Mouse (Mus musculus) hindbrain, embryonic 16.5 days (tissue): ENCODE results near the gene Dock9. TPM values are rescaled to one million over a fixed set of nuclear protein-coding genes. Genes with fewer than 3 reads are reported as not detected.
A peak's percentile ranks its signal among the peaks of the same experiment; 100 is the strongest.

ENCODE experiments used
- ATAC-seq: fragments of 200-750 bp; cut with Nextera tagmentation; 2 replicates; pipeline ENCODE4 v1.8.0; 2017; ENCODE audit warnings: moderate TSS enrichment, moderate library complexity
- H3K27ac ChIP-seq: fragments of 300-500 bp; sonication (generic); 2 replicates; pipeline ENCODE4 v1.5.1; 2014; ENCODE audit warnings: low read depth, mild to moderate bottlenecking, control low read depth, low read length, moderate library complexity
- H3K27me3 ChIP-seq: fragments of 300-500 bp; sonication (generic); replicated peaks from 2 replicates; pipeline ENCODE4 v1.6.1; 2014; ENCODE audit warnings: low read length; ENCODE audit not compliant: control insufficient read depth, insufficient read depth
- H3K36me3 ChIP-seq: fragments of 300-500 bp; sonication (generic); 2 replicates; pipeline ENCODE4 v1.6.1; 2014; ENCODE audit warnings: mild to moderate bottlenecking, low read length, moderate library complexity, mixed read lengths; ENCODE audit not compliant: control insufficient read depth, insufficient read depth
- H3K4me1 ChIP-seq: fragments of 300-500 bp; sonication (generic); 2 replicates; pipeline ENCODE4 v1.6.1; 2014; ENCODE audit warnings: low read depth, low read length; ENCODE audit not compliant: control insufficient read depth, insufficient read depth
- H3K4me2 ChIP-seq: fragments of 300-500 bp; sonication (generic); 2 replicates; pipeline ENCODE4 v1.6.1; 2014; ENCODE audit warnings: mild to moderate bottlenecking, low read length, control low read depth, moderate library complexity
- H3K4me3 ChIP-seq: fragments of 300-500 bp; sonication (generic); 2 replicates; pipeline ENCODE4 v1.5.1; 2014; ENCODE audit warnings: mild to moderate bottlenecking, low read length, control low read depth, moderate library complexity
- H3K9ac ChIP-seq: fragments of 300-500 bp; sonication (generic); 2 replicates; pipeline ENCODE4 v1.6.1; 2014; ENCODE audit warnings: low read depth, mild to moderate bottlenecking, control low read depth, low read length, moderate library complexity
- H3K9me3 ChIP-seq: fragments of 300-500 bp; sonication (generic); 2 replicates; pipeline ENCODE4 v1.6.1; 2014; ENCODE audit warnings: mild to moderate bottlenecking, low read length, moderate library complexity; ENCODE audit not compliant: control insufficient read depth
- WGBS: fragments of 180-500 bp; shearing (Covaris S2); extraction: QIAGEN DNeasy Blood & Tissue Kit; methylation state at CpG from one replicate; pipeline ENCODE4 v1.1.7; 2014; 5-methylcytosine and 5-hydroxymethylcytosine counted together
- polyA plus RNA-seq: library from polyadenylated mRNA; unstranded; fragments of >200 nt; fragmentation: Nextera tagmentation; extraction: Ambion mirVana; gene quantifications from 2 replicates; pipeline ENCODE4 v1.2.1, GENCODE M21; 2015

The Dock9 gene
- polyA plus RNA-seq, 1 experiment from 2014 or later: 13.4 TPM

DNA sequence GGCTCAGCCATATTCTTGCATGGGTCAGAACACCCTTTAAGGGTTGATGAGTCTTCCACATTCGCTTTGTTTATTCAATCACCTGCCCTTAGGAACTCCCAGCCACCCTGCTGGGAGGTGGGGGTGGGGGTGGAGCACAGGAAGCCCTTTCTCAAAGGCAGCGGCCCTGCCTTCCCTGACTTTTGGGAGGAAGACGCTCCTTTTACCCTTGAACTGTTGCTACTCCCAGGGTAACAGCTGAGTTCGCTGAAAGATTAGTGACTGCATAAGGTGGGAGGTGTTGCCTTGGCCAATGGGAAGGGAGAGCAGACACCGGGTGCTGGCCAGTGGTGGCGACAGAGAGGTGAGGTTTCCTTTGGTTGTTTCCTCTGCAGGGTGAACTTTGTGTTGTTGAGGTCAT lies 291.3 kb downstream of the Dock9 start:
- Histone ChIP-seq H3K9ac (no peak overlapping the region), H3K4me2 (no peak overlapping the region), H3K4me3 (no peak overlapping the region), H3K4me1 (no peaks in the 10 kb centered on the region), H3K27me3 (peaks cover 22% of the 10 kb centered on the region), H3K9me3 (no peaks in the 10 kb centered on the region), H3K27ac (no peak overlapping the region), H3K36me3 (no peaks in the 10 kb centered on the region)
- 16% methylated on average over 6 of the region's 6 CpGs for WGBS
- ATAC-seq: no peak

DNA sequence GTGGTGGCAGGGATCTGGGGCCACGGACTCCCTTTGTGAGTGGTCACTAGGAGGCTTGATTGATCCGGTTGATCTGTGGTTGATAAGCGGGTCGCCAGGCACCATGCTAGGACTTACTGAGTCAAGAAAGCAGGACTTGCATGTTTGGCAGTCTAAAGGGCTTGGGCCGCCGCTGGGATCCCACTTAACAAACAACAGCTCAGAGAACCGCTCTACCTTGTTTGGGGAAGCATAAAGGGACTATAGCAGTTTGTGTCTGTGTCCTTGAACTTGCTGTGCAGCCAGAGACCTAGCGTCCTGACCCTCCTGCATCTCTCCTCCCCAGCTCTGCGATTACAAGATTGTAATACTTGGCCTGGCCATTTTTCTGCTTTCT lies 292.2 kb downstream of the Dock9 start:
- WGBS: 29% methylated on average over 9 of the region's 9 CpGs
- no peaks in the 10 kb centered on the region for H3K9me3 ChIP-seq
- H3K27me3 ChIP-seq: peaks cover 22% of the 10 kb centered on the region

DNA sequence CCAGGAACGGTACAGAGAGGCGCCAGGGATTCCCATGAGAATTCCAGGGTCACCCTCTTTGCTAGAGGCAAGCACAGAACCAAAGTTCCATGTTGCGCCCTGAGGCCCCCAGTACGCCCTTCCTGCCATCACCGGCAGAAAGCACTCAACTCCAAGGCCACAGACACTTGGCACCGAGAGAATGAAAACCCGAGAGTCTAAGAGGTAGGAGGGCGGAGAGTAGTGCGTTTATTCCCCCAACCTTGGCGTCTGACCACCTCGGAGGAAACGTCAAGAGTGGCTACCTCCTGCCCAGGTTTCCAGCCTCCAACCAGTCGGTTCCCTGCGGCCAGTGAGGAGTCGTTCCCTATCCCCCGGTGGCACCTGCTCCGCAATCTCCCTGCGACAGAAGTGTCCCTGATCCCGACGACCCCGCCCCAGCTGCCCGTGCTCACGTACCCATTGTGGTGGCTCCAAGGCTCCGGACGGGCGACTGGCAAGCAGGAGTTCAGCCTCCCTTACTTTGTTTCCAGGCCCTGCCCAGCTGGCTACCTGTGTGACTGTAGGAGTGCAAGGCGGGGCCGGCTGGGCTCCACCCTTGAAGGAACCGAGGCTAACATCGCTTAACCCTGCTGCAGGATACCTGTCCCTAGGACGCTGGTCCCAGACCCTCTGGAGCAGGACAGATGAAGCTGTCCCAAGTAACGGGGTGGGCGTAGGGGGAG lies 292.7 kb downstream of the Dock9 start, which contains the start of gene Slc15a1:
Gene Slc15a1, minus strand, starts transcription at position 472 of the 704 bp plus-strand sequence.
- Histone ChIP-seq H3K4me2 (peak within 1 kb of the TSS; percentile 23; the same call in 1 of the 2 replicates), H3K27ac (no peak within 1 kb of the TSS), H3K4me3 (peak within 1 kb of the TSS; percentile 8; the same call in 1 of the 2 replicates), H3K36me3 (no peaks in the 10 kb centered on the region), H3K27me3 (peaks cover 22% of the 10 kb centered on the region), H3K4me1 (no peaks in the 10 kb centered on the region), H3K9ac (no peak within 1 kb of the TSS), H3K9me3 (no peaks in the 10 kb centered on the region)
- WGBS: 11% methylated on average over 33 of the region's 33 CpGs
- no peak for ATAC-seq

More for the DNA sequence above, 292.2 kb downstream of the Dock9 start:
- ATAC-seq: no peak
- Histone ChIP-seq H3K9ac (no peak overlapping the region), H3K4me2 (no peak overlapping the region), H3K4me3 (no peak overlapping the region), H3K27ac (no peak overlapping the region), H3K4me1 (no peaks in the 10 kb centered on the region), H3K36me3 (no peaks in the 10 kb centered on the region)

DNA sequence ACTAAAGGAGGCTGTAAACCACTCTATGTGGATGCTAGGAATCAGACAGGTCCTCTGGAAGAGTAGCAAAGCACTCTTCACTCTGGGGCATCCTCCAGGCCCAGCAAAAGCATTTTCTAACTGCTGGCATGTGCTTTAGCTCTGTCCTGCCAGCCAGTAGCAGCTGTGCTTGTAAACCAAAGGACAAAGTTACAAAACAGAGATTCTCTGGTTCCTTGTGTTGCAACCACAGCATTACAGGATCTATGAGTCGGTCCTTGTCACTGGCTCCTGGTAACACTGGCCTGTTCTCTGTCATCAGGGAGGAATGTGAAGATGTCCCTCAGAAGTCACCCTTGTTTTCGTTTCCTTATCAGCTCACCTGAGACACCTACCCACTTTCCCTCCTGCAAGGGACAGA lies 297.1 kb downstream of the Dock9 start:
- WGBS: 78% methylated on average over 2 of the region's 2 CpGs

DNA sequence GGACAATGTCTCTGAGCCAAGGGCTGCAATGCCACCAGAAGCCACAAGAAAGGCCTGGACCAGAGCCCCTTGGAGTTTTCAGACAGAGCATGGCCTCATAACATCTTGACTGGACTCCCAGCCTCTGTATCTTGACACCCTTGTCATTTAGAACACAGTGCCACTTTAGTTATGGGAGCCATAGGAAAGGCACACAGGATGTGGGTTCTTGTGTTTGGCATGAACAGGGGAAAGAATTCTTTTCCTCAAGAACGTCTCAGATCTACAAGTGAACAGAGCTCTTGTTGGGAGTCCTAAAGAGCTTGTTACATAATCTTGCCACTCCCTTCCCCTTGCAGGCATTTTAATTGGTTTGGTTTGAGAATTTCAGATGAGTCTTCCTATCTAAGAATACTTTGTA lies 297.9 kb downstream of the Dock9 start:
- no peaks in the 10 kb centered on the region for H3K36me3 ChIP-seq
- no peak overlapping the region for H3K4me3 ChIP-seq
- WGBS: 64% methylated on average over 1 of the region's 1 CpGs
- H3K9me3 ChIP-seq: no peaks in the 10 kb centered on the region
- peaks cover 8% of the 10 kb centered on the region for H3K27me3 ChIP-seq
- no peaks in the 10 kb centered on the region for H3K4me1 ChIP-seq
- ATAC-seq: no peak
- H3K9ac ChIP-seq: no peak overlapping the region
- H3K27ac ChIP-seq: no peak overlapping the region
- no peak overlapping the region for H3K4me2 ChIP-seq

More for the DNA sequence above, 297.1 kb downstream of the Dock9 start:
- H3K9ac ChIP-seq: no peak overlapping the region
- no peaks in the 10 kb centered on the region for H3K4me1 ChIP-seq
- no peaks in the 10 kb centered on the region for H3K36me3 ChIP-seq
- H3K4me2 ChIP-seq: no peak overlapping the region
- ATAC-seq: no peak
- no peak overlapping the region for H3K27ac ChIP-seq
- H3K4me3 ChIP-seq: no peak overlapping the region
- peaks cover 14% of the 10 kb centered on the region for H3K27me3 ChIP-seq
- no peaks in the 10 kb centered on the region for H3K9me3 ChIP-seq

DNA sequence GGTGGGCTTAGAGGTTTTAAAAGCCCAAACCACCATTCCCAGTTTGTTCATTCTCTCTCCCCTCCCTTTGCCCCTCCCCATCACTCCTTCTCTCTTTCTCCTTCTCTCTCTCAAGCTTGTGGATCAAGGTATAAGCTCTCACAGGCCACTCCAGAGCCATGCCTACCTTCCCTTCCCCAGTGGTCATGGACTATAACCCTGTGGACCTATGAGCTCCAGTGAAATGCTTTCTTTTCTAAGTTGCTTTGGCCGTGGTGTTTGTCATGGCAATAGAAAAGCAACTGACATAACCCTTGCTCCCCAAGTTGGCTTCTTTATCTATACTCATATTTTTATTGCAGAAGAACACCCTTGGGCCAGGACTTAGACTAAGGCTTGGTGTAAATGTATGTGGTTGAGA lies 299.8 kb downstream of the Dock9 start:
- Histone ChIP-seq H3K9me3 (no peaks in the 10 kb centered on the region), H3K4me1 (no peaks in the 10 kb centered on the region), H3K9ac (no peak overlapping the region), H3K4me2 (no peak overlapping the region), H3K4me3 (no peak overlapping the region), H3K27ac (no peak overlapping the region), H3K36me3 (no peaks in the 10 kb centered on the region), H3K27me3 (no peaks in the 10 kb centered on the region)
- no peak for ATAC-seq
- WGBS: 81% methylated on average over 1 of the region's 1 CpGs

DNA sequence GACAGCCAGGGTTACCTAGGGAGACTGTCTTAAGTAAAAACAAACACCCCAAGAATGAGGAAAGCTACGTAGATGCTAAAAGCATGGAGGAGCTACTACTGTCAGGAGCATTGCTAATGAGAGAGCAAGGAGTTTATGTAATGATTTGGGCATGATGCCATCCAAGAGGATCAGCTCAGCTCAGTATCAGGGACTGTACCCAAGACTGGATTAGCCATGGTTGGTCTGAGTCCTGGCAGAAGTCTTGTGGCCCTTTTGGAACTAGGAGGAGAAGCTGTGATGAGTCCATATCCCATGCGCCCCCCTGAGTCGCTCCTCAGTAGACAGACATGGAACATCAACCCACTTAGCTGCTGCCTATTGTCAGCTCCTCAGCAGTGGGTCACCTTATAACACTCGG lies 301.9 kb downstream of the Dock9 start:
- H3K4me2 ChIP-seq: no peak overlapping the region
- H3K4me3 ChIP-seq: no peak overlapping the region
- no peak for ATAC-seq
- no peaks in the 10 kb centered on the region for H3K9me3 ChIP-seq
- H3K4me1 ChIP-seq: no peaks in the 10 kb centered on the region
- H3K9ac ChIP-seq: no peak overlapping the region
- 86% methylated on average over 4 of the region's 4 CpGs for WGBS
- H3K36me3 ChIP-seq: no peaks in the 10 kb centered on the region
- H3K27ac ChIP-seq: no peak overlapping the region
- no peaks in the 10 kb centered on the region for H3K27me3 ChIP-seq

DNA sequence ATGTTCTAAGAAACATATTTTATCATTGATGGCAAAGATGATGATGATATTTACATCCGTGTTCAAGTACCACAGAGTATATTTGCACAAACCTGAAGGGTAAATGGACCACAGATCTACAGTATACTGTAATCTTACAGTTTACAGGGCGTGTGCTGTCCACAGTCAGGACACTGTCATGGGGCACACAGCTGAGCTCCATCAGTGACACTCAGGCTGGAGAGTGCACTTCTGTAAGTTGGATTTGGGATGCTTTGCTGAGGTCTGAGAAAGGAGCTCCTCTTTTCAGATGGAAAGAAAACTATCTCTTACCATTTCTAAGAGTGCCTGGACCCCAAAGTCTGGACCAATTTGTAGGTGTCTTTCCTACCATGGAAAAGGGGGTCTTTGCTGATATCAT lies 302.5 kb downstream of the Dock9 start:
- no peak overlapping the region for H3K4me3 ChIP-seq
- no peak overlapping the region for H3K27ac ChIP-seq
- no peak overlapping the region for H3K4me2 ChIP-seq
- ATAC-seq: no peak
- no peak overlapping the region for H3K9ac ChIP-seq
- no peaks in the 10 kb centered on the region for H3K9me3 ChIP-seq
- 92% methylated on average over 2 of the region's 2 CpGs for WGBS
- H3K36me3 ChIP-seq: no peaks in the 10 kb centered on the region
- no peaks in the 10 kb centered on the region for H3K4me1 ChIP-seq
- no peaks in the 10 kb centered on the region for H3K27me3 ChIP-seq

DNA sequence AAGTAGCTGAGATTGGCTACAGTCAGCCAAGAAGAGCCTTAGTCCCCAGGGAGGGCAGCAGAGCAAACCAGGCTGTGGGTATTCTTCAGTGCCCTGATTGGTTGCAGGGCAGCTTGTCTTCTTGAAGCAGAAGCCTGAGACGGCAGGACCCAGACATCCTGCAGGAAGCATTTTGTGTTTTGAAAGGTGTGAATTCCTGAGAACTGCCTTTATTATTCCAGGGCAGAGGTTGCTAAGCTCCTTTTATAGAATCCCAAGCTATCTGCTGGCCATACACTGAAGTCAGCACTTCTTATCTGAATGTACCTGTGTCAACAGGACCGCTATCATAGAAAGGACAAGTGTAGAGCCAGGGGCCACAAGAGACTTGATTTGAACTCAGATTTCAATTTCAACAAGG lies 303.4 kb downstream of the Dock9 start:
- 66% methylated on average over 2 of the region's 2 CpGs for WGBS
- H3K4me1 ChIP-seq: no peaks in the 10 kb centered on the region

More for the DNA sequence above, 303.4 kb downstream of the Dock9 start:
- Histone ChIP-seq H3K27ac (no peak overlapping the region), H3K27me3 (no peaks in the 10 kb centered on the region), H3K36me3 (no peaks in the 10 kb centered on the region), H3K9ac (no peak overlapping the region), H3K4me3 (no peak overlapping the region), H3K4me2 (no peak overlapping the region), H3K9me3 (no peaks in the 10 kb centered on the region)
- ATAC-seq: no peak
